Comparison of ENCODE assay signal across 1 mouse cellular context in genomic region chr16:4592909-4593875, GRCm38 (mm10).
A peak's percentile ranks its signal among the peaks of the same experiment; 100 is the strongest.
TF ChIP-seq lines count a peak whose summit lies in the region.

No protein-coding gene starts in this region.

TF ChIP-seq in MEL, 35 proteins besides CTCF, POLR2A, EP300 and RAD21:
- TF ChIP-seq NELFE (IDR thresholded peaks at IDR 0.05; ENCODE audit: low read depth, low read length) (no peak), MYB (IDR thresholded peaks at IDR 0.05; ENCODE audit: low read depth, low read length) (no peak), USF1 (IDR thresholded peaks at IDR 0.05; ENCODE audit: low read depth, low read length) (no peak), RCOR1 (IDR thresholded peaks at IDR 0.05; ENCODE audit: low read depth, low read length) (no peak), NRF1 (IDR thresholded peaks at IDR 0.05; ENCODE audit: insufficient read depth, low read depth, low read length, poor library complexity, severe bottlenecking) (no peak), SMC3 (IDR thresholded peaks at IDR 0.05; ENCODE audit: low read depth, low read length) (peak; percentile 46)
